Mouse (Mus musculus) layer of hippocampus, postnatal 14 days (tissue): ENCODE measurements around the gene Ltb. TPM values are rescaled to one million over a fixed set of nuclear protein-coding genes. Genes with fewer than 3 reads are reported as not detected.

Source experiments
- DNase-seq, 2 experiments: peaks; one replicate each; pipeline ENCODE4 v3.0.0; 2021 to 2022; ENCODE audit warnings: low spot score in 2 of 2, mixed read lengths in 1 of 2
- long read RNA-seq, 2 experiments: library from polyadenylated mRNA; stranded (forward); transcript quantifications; one replicate each; pipeline ENCODE4 v2.0.0; 2021
- total RNA-seq, 2 experiments: library from RNA; stranded (reverse); gene quantifications; 2 replicates each; pipeline ENCODE4 v1.2.3; 2021

Gene Ltb
- 1 to 10 TPM in 1 of 2 experiments, under 1 TPM in 1; 0.55 to 1.0 TPM for total RNA-seq
- long read RNA-seq, experiment 1: 0 reads
- long read RNA-seq, experiment 2, partial matches to known transcripts: 0 of 1 reads
- long read RNA-seq, experiment 2, other reads (novel, unspliced or antisense): 1 of 1 reads

DNA sequence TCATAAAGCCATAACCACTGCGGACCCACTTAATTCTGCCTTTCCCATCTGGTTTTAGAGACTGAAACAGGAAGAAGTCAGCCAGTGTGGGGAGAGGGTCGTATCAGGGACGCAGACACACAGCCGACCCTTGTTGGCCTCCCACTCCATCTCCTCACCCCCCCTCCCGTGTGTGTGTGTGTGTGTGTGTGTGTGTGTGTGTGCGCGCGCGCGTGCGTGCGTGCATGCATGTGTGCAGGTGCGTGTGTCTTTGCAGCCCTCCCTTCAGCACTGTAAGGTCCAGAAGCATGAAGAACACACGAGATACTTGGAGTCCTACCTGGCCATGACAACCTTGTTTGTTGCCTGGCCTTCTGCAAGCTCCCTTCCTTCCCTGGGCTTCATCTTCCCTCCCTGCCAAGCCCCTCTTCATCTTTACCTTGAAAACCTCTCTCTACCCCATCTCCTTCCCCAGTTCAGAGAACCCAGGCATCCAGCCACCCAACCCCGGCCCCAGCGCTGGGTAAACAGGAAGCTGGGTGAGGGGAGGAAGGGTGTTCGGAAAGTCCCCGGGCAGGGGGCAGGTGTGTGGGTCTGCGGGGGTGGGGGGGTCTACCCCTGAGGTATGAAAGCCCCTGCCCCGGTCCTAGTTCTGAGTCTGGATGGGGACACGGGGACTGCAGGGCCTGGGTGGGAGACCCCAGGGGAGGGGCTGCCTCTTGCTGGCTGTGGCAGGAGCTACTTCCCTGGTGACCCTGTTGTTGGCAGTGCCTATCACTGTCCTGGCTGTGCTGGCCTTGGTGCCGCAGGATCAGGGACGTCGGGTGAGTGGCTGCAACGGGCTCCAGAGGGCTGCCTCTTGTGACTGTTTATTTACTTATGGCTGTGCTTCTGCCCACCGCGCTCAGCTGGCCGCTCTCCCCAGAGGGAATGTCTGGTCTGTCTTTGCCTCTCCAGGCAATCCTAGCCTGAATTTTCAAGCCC is at the start of gene Ltb:
Gene Ltb, plus strand, starts transcription at position 559 of the 963 bp plus-strand sequence.
- no peak for DNase-seq

DNA sequence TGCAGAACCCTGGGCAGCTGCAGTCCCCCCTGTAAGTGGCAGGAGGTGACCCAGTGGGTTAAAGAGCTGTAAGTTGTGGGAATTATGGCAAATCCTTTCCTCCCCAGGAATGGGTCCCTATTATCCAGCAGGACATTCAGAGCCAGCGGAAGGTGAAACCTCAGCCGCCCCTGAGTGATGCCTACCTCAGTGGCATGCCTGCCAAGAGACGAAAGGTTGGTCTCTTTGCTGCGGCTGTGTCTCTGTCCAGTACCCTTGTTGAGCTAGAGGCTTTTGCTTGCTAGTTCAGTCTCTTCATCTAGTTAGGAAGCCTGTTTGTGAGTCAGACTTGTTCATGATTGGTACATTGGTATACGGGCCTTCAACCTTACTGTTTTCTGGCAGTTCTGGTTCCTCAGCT is 48.1 kb upstream of the Ltb start:
- DNase-seq: no peak

DNA sequence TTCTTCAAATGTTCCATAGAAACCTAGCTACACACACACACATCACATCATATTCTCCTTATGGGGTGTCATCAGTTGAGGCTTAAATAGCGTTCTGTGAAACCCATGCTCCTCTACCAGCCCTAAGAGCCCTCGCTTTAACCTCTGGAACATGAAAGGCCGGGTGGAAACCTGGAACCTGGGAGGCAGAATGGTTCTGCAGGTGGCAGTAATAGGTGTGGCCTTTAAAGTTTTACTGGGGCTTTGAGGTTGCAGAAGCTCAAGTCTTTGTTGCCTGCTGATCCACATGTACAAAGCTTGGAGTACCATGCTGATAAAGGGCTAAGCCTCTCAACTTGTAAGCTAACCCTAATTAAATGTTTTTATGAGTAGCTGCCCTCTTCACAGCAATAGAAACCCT is 46.9 kb upstream of the Ltb start:
- DNase-seq: no peak

DNA sequence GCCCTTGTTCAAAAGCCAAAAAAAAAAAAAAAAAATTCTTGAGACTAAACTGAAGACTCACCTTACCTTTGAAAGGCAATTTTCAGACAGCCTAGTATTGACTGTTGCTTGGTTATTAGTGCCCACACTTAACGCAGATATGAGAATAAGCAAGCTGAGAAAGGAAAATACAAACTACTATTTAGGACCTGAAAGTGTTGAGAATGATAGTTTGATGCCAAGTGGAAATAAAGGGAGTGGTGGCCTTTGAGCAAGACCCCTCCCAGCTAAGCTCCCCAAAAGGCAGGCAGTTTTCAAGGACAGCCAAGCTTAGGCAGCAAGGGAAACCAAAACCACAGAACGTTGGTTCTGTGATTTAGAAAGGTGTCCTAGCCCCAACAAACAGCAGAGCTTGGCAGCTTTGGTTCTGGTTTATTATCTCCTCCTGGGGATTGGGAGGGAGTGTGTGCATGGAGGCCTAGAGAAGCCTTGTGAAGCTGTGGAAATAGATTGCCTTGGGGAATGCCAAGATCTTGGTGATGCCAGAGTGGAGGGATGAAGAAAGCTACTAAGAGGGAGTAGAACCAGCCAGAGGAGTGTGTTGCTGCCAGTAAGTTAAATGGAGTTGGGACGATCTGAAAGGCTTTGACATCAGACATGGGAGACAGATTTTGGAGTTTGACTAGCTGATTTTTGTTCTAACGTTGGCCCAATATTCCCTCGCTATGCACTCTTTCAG is 46.2 kb upstream of the Ltb start:
- DNase-seq: no peak

DNA sequence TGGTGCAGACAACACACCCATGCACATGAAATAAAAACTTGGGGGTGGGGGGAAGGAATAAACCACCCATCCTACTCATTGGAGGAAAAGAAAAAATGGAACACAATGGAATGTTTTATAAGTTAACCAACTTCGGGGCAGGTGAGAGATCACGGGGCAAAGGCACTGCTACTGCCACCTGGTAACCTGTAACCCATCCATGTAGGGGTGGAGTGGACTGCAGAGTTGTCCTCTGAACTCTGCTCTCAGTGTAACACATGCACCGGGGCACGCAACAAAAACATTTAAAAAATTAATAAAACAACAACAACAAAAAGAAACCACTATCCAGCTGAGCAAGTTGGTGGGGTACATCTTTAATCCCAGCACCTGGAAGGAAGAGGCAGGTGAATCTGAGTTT is 42.1 kb upstream of the Ltb start:
- no peak for DNase-seq

DNA sequence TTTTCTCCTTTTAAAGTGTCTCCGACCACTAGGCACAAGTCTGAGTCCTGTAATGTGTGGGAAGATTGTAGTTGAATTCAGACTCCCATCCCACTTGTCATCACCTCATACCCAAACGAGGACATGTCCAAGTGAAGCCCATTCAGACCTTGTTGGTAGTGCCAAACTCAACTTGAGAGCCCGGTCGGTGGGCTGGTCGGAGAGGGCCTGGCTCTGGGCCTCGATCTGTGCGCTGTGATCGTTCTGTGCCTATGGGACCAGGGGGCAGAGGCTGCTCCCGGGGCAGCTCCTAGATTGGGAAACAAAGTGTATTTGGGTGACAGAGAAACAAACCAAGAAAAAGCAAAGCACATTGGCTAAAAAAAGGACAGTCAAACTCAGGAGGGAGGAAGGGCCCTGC is 41.2 kb upstream of the Ltb start:
- no peak for DNase-seq

DNA sequence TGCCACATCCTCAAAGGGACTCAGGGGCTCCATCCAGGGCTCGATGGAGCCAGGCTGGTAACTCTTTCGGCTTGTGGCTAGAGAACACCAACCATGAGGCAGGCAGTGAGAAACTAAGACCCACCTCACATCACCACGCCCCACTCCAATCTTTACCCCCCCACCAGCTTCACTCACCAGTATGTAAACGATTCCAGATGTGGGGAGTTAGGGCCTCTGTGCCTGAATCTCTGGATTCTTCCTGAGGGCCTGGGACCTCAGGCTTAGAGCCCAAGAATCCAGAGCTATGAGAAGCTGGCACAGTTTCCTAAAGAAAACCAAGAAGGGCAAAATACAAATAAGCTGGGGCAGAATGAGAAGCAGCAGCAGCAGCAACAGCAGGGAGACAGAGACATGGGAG is 40.3 kb upstream of the Ltb start:
- DNase-seq: no peak

DNA sequence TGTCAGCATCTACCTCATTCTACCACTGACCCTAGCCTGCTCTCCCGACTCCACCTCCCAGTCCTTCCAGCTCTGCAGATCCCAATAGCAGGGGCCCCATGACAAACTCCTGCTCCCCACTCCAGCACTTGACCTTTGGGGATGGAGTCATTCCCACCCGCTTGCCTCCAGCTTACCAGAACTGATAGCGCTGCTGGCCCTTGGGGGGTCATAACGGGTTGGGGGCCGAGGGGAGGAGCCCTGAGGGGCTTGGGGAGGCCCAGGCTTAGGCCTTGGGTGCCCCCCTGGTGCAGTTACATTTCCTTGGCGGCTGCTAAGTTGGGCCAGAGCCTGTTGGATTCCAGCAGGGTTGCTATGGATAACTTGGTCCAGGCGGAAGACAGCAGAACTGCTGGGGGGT is 39.6 kb upstream of the Ltb start:
- no peak for DNase-seq

DNA sequence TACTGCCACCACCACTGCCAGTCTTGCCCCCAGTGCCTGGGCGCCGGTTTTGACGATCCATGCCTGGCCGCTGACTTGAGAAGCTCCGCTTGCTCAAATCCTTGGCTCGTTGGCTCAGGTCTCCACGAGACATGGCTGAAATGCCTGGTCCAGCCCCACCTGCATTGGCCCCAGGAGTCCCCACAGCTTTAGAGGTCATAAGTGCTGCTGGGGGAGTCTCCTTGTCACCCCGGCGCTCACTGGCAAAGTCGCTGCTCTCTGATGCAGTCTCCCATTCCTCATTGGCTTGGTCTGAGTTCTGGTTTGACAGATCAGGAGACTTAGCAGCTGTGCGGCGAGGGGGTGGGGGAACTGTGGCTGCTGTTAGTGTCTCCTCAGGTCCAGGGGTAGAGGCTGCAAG is 38.8 kb upstream of the Ltb start:
- no peak for DNase-seq

DNA sequence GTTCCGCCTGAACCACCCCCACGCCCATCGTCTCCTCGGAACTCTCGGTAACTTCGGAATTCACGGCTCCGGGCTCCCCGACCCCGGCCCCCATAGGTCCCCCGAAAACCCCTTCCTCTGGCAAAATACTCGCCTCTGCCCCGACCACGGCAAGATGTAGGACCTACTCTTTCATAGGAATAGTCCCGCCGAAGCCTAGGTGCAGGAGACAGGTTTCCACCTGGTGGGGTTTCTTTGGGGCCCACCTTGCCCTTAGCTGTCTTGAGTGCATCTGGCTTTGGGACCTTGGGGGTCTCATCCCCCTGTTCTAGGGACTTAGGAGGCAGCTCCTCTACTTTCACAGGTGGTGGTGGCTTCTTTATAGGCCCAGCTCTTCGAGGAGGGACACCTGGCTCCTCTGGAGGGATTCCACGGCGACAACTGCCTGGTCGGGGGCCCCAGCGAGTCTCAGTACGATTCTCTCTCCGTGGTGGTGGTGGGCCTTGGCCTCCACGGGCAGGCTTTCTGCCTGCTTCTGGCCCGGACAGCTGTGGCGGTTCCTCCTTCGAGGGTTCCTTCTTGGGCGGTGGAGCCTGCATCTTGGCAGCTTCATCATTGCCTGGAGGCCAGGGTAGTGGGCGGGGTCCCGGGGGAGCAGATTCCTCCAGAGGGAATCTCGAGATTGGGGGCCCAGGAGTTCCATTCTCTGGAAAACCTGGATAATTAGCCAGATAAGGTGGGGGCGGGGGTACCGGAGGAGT is 37.6 kb upstream of the Ltb start:
- no peak for DNase-seq

DNA sequence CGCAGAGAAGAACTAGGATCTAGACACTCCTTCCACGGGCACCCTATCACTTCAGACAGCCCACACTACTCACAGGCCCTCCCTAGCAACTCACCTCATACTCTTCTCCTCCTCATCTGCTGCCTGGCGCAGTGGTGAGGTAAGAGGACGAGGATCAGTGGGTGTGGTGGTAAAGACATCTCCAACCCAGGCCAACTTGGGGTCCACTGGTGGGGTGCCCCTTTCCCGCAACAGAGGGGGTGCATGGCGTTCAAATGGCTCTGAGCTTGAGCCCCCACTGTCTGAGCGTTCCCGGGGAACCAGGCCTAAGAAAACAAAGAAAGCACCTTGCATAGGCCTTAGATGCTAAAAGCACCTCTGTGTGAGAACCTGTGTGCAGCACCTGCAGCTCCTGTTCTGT is 37.0 kb upstream of the Ltb start:
- DNase-seq: no peak

DNA sequence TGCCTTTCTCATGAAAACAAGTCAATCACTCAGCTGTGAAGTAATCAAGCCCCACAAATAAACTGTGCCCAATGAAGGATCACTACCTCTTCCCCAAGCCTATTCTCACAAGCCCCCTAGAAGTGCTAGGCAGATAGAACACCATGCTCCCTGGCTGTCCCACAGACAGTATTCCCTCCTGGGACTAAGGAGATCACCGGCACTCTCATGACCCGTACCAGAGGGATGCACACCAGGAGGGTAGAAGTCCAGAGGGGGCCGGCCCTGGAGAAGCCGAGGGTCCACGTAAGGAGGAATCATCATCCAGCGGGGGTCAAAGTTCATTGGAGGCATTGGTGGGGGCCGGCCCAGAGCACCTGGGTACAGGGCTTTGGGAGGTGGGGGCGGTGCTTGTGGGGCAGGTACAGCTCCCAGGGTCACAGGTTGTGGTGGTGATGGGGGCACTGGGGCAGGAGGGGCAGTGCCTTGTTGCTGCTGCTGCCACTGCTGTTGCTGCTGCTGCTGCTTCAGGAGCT is 36.5 kb upstream of the Ltb start:
- DNase-seq: no peak

DNA sequence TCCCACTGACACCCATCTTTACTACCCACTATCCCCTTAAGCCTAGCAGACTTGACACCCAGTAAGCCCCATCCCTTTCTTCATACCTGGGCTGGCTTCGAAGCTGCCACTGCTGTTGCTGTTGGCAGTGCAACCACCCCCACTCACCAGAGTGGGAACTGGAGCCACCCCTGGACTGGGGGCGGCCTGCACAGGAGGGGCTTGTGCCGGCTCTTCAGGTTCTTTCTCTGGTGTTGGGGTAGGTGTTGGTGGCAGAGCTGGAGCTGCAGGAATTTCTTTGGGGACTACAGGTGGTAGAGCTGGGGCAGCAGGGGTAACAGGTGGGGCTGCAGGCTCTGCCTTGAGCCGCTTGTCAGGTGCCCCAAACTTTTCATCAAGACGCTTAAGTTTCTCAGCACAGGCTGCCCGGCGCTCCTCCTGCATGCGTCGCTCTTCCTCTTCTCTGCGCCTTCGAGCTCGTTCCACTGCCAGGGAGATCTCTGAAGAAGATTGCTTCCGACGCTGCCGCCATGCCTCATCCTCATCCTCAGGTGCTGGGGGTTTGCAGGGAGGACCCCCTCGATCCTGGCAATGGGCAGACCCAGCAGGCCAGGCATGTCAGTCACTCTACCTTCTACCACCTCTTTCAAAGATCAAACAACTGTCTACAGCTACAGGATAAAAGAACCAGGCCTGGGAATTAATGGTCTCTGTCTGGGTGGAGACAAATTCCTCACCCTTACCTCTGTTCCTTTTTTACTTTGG is 35.2 kb upstream of the Ltb start:
- DNase-seq: no peak

DNA sequence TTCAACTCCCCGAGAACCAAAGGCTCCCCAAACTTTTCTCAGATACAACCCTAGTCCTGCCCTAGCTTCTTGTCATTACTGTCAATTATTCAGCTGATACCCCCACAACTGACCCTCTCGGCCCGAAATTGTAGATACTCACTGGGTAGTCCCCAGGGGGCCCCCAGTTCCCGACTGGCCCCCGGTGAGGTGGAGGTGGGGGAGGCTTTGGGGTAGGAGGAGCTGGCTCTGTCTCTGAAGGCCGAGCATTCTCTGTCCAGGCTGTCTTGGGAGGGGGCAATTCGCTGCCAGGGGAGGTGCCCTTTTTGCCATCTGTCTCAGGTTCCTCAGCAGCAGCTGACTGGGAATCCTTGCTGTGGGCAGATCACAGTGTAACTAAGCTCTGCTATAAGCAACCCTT is 34.6 kb upstream of the Ltb start:
- DNase-seq: no peak

DNA sequence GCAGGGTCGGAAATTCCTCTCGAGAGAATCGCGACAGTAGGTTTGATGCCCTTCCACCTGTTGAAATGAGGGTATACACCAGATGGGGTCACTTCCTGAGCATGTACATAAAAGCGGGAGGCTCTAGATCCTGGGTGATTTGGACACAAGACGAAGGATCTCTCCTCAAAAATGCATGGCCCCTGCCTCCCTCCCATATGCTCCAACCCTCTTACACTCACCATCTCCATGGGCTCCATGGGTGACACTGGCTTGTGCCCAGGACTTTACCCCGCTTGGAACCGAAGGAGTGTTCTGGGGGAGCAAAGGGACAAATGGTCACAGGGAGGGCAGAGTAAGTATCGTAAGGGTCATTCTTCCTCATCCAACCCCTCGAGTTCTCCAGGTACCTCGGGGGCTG is 32.8 kb upstream of the Ltb start:
- no peak for DNase-seq

DNA sequence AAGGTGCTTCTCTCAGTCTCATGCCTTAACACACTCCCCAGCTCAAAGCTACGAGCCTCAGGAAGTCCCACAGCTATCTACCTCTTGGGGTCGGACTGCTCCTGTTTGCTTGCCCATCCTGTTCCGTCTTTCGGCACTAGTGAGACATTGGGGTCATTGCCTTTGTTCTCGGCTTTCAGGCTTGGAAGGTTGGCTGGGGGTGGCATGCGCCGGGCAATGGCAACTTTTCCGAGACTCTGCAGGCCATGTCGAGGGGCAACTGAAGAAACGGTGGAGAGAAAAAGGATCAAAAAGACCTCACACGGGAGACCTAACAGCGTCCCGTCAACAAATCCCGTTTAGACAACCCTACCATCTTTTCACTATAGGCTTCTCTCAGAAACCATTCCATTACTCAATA is 32.1 kb upstream of the Ltb start:
- DNase-seq: no peak

DNA sequence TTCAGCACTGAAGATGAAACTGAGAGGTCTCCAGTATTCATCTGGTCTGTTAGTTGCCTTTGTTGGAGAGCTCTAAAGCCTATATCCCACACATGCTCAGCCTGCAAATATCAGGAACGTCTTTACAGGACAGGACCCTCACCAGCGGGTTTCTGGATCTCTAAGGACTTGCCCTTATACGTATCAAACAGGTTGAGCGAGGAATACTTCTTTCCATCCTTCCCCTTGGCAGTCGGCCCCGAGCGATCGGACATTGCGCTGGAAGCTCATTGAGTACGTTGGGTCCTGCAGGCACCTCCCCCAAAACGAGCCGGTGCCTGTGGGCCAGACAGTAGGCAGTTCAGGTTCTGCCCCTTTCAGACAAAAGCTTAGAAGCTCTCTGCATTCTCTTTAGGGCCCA is 31.5 kb upstream of the Ltb start:
- DNase-seq: peak in 1 of 2 experiments; percentile 26

DNA sequence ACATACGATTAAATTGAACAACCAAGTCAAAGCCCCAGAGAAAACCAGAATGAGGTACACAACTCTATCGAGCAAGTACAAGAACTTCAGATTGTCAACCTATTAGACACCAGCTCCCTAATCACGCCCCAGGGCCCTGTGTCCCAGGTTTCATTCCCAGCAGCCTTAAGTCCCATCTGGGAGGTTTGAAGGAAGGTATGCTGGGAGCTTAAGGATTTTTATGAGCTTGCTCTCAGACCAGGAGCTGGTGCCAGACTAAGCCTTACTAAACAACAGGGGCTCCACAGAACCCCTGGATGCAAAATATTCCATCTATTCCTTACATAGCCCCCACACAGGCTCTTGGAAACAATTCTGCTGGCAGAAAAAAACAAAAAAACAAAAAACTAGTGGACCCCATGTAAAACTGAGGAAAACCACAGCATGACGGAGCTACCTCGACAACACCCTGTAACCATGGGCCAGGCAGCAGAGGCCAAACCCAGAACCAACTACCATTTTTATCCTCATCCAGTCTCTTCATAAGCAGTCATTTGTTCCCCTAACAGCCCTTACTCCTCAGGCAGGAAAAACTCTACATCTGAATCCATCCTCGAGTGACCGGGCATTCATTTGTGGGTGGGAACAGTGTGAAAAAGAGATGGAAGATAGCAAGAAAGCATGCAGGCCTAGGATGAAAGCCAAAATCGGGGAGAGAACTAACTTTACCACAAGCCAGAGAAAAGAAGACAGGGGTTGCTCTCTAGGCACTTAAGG is 30.7 kb upstream of the Ltb start:
- no peak for DNase-seq

DNA sequence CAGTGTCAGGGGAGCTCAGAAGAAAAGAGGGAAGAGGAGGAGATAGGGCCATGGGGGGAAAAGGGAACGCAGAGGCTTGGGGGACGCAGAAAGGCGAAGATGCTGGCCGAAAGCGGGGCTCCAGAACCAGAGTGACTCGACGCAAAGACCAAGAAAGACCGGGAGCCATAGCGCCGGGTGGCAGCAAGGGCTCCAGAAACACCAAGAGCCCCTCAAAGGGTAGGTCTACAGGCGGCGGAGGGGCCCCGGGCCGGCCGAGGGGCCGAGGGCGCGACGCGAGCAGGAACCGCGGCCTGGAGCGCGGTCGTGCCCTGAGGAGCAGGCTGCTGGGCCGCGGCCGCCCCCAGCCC is 30.0 kb upstream of the Ltb start:
- DNase-seq: no peak
